Mouse (Mus musculus): ENCODE measurements around the gene Cop1.

DNA sequence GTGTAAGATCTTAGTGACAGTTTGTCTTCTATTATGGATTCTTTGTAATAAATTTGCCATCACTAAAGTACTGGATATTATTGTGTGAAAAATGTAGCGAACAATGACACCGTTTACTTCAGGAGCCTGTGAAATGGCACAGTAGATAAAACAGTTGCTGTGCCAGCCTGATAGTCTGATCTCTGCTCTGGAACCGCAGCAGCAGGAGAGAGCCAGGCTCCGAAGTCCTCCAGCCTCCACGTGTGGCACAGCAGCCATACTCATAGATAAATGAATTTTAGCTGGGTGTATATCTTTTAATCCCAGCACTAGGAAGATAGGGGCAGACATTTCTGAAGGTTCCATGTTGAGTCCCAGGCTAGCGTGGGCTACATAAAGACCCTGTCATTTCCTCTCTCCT, 6.0 kb downstream of the Cop1 start:
- TF ChIP-seq CTCF (conservative IDR thresholded peaks at IDR 0.05; ENCODE audit: low read length) (no peak), POU5F1 (IDR thresholded peaks at IDR 0.05; ENCODE audit: borderline replicate concordance, low read length) (no peak)
